Mouse (Mus musculus) embryonic facial prominence, embryonic 12.5 days (tissue): ENCODE measurements around the gene Otud5. TPM values are rescaled to one million over a fixed set of nuclear protein-coding genes. Genes with fewer than 3 reads are reported as not detected.

Experiments used
- ATAC-seq: fragments of 200-750 bp; cut with Nextera tagmentation; 2 replicates; pipeline ENCODE4 v1.8.0; 2017; ENCODE audit not compliant: insufficient number of reproducible peaks, insufficient read depth, low FRiP score, low TSS enrichment
- H3K27ac ChIP-seq: fragments of 300-500 bp; sonication (generic); 2 replicates; pipeline ENCODE4 v1.5.1; 2016; ENCODE audit warnings: mild to moderate bottlenecking
- H3K27me3 ChIP-seq: fragments of 300-500 bp; sonication (generic); 2 replicates; pipeline ENCODE4 v1.6.1; 2016; ENCODE audit warnings: mild to moderate bottlenecking, moderate library complexity
- H3K36me3 ChIP-seq: fragments of 300-500 bp; sonication (generic); 2 replicates; pipeline ENCODE4 v1.6.1; 2016; ENCODE audit warnings: mild to moderate bottlenecking
- H3K4me1 ChIP-seq: fragments of 300-500 bp; sonication (generic); 2 replicates; pipeline ENCODE4 v1.6.1; 2016
- H3K4me2 ChIP-seq: fragments of 300-500 bp; sonication (generic); replicated peaks from 2 replicates; pipeline ENCODE4 v1.6.1; 2016; ENCODE audit warnings: mild to moderate bottlenecking, moderate library complexity
- H3K4me3 ChIP-seq: fragments of 300-500 bp; sonication (generic); 2 replicates; pipeline ENCODE4 v1.5.1; 2016; ENCODE audit warnings: mild to moderate bottlenecking
- H3K9ac ChIP-seq: fragments of 300-500 bp; sonication (generic); 2 replicates; pipeline ENCODE4 v1.6.1; 2016; ENCODE audit warnings: mild to moderate bottlenecking, moderate library complexity
- H3K9me3 ChIP-seq: fragments of 300-500 bp; sonication (generic); 2 replicates; pipeline ENCODE4 v1.6.1; 2016; ENCODE audit warnings: mild to moderate bottlenecking, moderate library complexity
- WGBS: fragments of 180-500 bp; shearing (Covaris S2); methylation state at CpG from one replicate; pipeline ENCODE4 v1.1.7; 2016; 5-methylcytosine and 5-hydroxymethylcytosine counted together
- polyA plus RNA-seq: library from polyadenylated mRNA; unstranded; fragments of >200 nt; fragmentation: Nextera tagmentation; extraction: Ambion mirVana; gene quantifications from 2 replicates; pipeline ENCODE4 v1.2.1, GENCODE M21; 2016

Otud5 gene
- polyA plus RNA-seq, 1 experiment from 2014 or later = 70.2 TPM

- H3K4me3 ChIP-seq = no peak overlapping the region
- no peak overlapping the region for H3K4me2 ChIP-seq
- H3K9ac ChIP-seq = no peak overlapping the region
- H3K27me3 ChIP-seq = no peaks in the 10 kb centered on the region
- H3K9me3 ChIP-seq = no peaks in the 10 kb centered on the region
- no peak overlapping the region for H3K27ac ChIP-seq
- WGBS = 42% methylated on average over 2 of the region's 2 CpGs
- no peaks in the 10 kb centered on the region for H3K4me1 ChIP-seq
- no peak for ATAC-seq
- H3K36me3 ChIP-seq = peaks cover 4% of the 10 kb centered on the region; the same call in 1 of the 2 replicates
These were observed 13.4 kb downstream of the Otud5 start for GRCm38 (mm10) chrX:7854578-7854977.

GRCm38 (mm10) chrX:7859191-7859753, 18.1 kb downstream of the Otud5 start:
- ATAC-seq = no peak
- no peak overlapping the region for H3K4me3 ChIP-seq
- no peak overlapping the region for H3K27ac ChIP-seq
- no peak overlapping the region for H3K4me2 ChIP-seq
- H3K9me3 ChIP-seq = no peaks in the 10 kb centered on the region
- H3K4me1 ChIP-seq = no peaks in the 10 kb centered on the region
- peaks cover 4% of the 10 kb centered on the region; the same call in 1 of the 2 replicates for H3K36me3 ChIP-seq
- WGBS = 91% methylated on average over 3 of the region's 3 CpGs
- H3K9ac ChIP-seq = no peak overlapping the region
- no peaks in the 10 kb centered on the region for H3K27me3 ChIP-seq

GRCm38 (mm10) chrX:7863181-7863580, 22.0 kb downstream of the Otud5 start:
- no peak overlapping the region for H3K4me3 ChIP-seq
- no peaks in the 10 kb centered on the region for H3K27me3 ChIP-seq
- ATAC-seq = no peak
- H3K4me1 ChIP-seq = no peaks in the 10 kb centered on the region
- peaks cover 11% of the 10 kb centered on the region for H3K36me3 ChIP-seq
- H3K9ac ChIP-seq = no peak overlapping the region
- WGBS = 81% methylated on average over 1 of the region's 1 CpGs
- H3K9me3 ChIP-seq = no peaks in the 10 kb centered on the region
- H3K4me2 ChIP-seq = no peak overlapping the region
- H3K27ac ChIP-seq = no peak overlapping the region

GRCm38 (mm10) chrX:7864551-7864950, 23.4 kb downstream of the Otud5 start:
- peaks cover 8% of the 10 kb centered on the region; the same call in 1 of the 2 replicates for H3K36me3 ChIP-seq
- no peaks in the 10 kb centered on the region for H3K4me1 ChIP-seq
- H3K4me2 ChIP-seq = no peak overlapping the region
- H3K4me3 ChIP-seq = no peak overlapping the region
- 73% methylated on average over 3 of the region's 3 CpGs for WGBS
- no peak for ATAC-seq
- no peaks in the 10 kb centered on the region for H3K9me3 ChIP-seq
- no peaks in the 10 kb centered on the region for H3K27me3 ChIP-seq
- H3K9ac ChIP-seq = no peak overlapping the region
- no peak overlapping the region for H3K27ac ChIP-seq

GRCm38 (mm10) chrX:7865343-7865742, 24.2 kb downstream of the Otud5 start:
- H3K9me3 ChIP-seq = no peaks in the 10 kb centered on the region
- H3K27ac ChIP-seq = no peak overlapping the region
- no peak overlapping the region for H3K4me3 ChIP-seq
- H3K27me3 ChIP-seq = no peaks in the 10 kb centered on the region
- H3K4me1 ChIP-seq = no peaks in the 10 kb centered on the region
- H3K4me2 ChIP-seq = no peak overlapping the region
- WGBS = 75% methylated on average over 2 of the region's 2 CpGs
- ATAC-seq = no peak
- peaks cover 7% of the 10 kb centered on the region; the same call in 1 of the 2 replicates for H3K36me3 ChIP-seq
- no peak overlapping the region for H3K9ac ChIP-seq

DNA sequence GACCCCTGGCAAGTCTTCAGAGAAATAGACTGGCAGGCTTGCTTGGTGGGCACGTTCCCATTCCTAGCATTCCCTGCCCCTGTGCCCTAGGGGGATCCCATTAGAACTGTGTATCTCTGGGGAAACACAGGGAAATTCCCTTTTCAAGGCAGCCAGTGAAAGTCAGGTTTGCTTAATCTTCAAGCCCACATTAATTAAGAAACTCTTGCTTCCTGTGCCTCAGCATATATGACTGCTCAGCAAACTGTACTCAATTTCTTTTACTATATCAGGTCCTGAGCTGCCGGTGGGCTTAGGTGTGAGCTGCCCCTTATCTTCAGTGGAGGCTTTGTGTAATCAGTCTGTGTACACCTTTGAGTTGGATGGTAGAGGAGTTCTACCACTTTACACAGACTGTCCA, 24.6 kb downstream of the Otud5 start:
- Histone ChIP-seq H3K27me3 (no peaks in the 10 kb centered on the region), H3K9me3 (no peaks in the 10 kb centered on the region), H3K27ac (no peak overlapping the region), H3K4me2 (no peak overlapping the region), H3K4me1 (no peaks in the 10 kb centered on the region), H3K9ac (no peak overlapping the region), H3K36me3 (peaks cover 7% of the 10 kb centered on the region; the same call in 1 of the 2 replicates), H3K4me3 (no peak overlapping the region)
- no peak for ATAC-seq
- WGBS = 67% methylated on average over 2 of the region's 2 CpGs

DNA sequence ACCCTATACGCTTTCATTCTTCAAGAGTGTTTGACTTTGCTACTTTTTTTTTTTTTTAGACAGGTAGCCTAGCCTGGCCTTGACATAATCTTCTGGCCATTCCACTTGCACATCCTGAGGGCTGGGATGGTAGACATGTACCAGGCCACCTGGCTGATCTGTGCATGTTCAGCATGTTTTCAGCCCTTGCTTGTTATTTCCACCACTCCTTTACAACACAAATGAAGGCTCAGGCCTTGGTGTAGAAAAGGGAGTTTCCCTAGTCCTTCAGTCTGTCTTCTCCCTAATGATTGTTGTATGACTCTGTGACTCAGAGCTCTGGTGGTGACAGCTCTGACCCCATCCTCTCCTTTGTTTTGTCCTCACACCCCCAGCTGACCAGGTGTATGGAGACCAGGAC, 26.0 kb downstream of the Otud5 start:
- 100% methylated on average over 1 of the region's 1 CpGs for WGBS
- no peak overlapping the region for H3K4me2 ChIP-seq
- no peaks in the 10 kb centered on the region for H3K4me1 ChIP-seq
- ATAC-seq = no peak
- no peak overlapping the region for H3K4me3 ChIP-seq
- H3K36me3 ChIP-seq = peaks cover 13% of the 10 kb centered on the region
- H3K9me3 ChIP-seq = no peaks in the 10 kb centered on the region
- H3K27me3 ChIP-seq = no peaks in the 10 kb centered on the region
- H3K9ac ChIP-seq = no peak overlapping the region
- no peak overlapping the region for H3K27ac ChIP-seq

GRCm38 (mm10) chrX:7868506-7868905, 27.3 kb downstream of the Otud5 start:
- peaks cover 24% of the 10 kb centered on the region for H3K36me3 ChIP-seq
- no peak for ATAC-seq
- H3K9ac ChIP-seq = no peak overlapping the region
- WGBS = 41% methylated on average over 2 of the region's 2 CpGs
- no peaks in the 10 kb centered on the region for H3K27me3 ChIP-seq
- H3K4me3 ChIP-seq = no peak overlapping the region
- H3K4me1 ChIP-seq = no peaks in the 10 kb centered on the region
- no peaks in the 10 kb centered on the region for H3K9me3 ChIP-seq
- H3K4me2 ChIP-seq = no peak overlapping the region
- H3K27ac ChIP-seq = no peak overlapping the region

GRCm38 (mm10) chrX:7869826-7870225, 28.7 kb downstream of the Otud5 start:
- no peaks in the 10 kb centered on the region for H3K9me3 ChIP-seq
- WGBS = 53% methylated on average over 3 of the region's 3 CpGs
- no peaks in the 10 kb centered on the region for H3K4me1 ChIP-seq
- H3K27ac ChIP-seq = no peak overlapping the region
- peaks cover 26% of the 10 kb centered on the region for H3K36me3 ChIP-seq
- H3K4me2 ChIP-seq = no peak overlapping the region
- no peaks in the 10 kb centered on the region for H3K27me3 ChIP-seq
- no peak overlapping the region for H3K4me3 ChIP-seq
- no peak overlapping the region for H3K9ac ChIP-seq
- ATAC-seq = no peak

DNA sequence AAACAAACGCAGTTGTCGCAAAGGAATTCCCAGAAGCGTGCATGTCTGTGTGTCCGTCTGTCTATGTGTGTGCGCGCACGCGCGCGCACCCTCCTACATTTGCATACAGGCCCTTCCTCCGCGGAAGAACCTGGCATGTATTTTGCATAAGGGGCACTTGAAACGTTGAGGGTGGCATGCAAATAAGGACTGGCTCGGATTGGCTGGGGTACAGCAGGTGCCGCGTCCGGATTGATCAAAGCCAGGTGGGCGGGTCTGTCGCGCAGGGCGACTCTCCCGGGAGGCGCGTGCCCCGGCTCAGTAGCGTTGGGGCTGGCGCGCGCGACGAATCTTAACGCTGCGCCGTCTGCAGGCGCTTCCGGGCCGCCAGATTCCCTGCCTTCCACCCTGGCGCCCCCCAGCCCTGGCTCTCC, 36.8 kb downstream of the Otud5 start, which contains the start of gene Pim2:
Gene Pim2, plus strand, starts transcription at position 256 of the 413 bp plus-strand sequence.
- Histone ChIP-seq H3K4me3 (peak within 1 kb of the TSS; percentile 46), H3K9ac (peak within 1 kb of the TSS; percentile 27; the same call in 1 of the 2 replicates), H3K27me3 (no peaks in the 10 kb centered on the region), H3K4me2 (peak within 1 kb of the TSS; percentile 76), H3K4me1 (no peaks in the 10 kb centered on the region), H3K9me3 (no peaks in the 10 kb centered on the region), H3K36me3 (peaks cover 7% of the 10 kb centered on the region), H3K27ac (no peak within 1 kb of the TSS)
- ATAC-seq = peak; percentile 84
- 17% methylated on average over 33 of the region's 38 CpGs for WGBS

- H3K9ac ChIP-seq = peak overlapping the region; percentile 27; the same call in 1 of the 2 replicates
- 34% methylated on average over 21 of the region's 21 CpGs for WGBS
- ATAC-seq = no peak
- peaks cover 2% of the 10 kb centered on the region; the same call in 1 of the 2 replicates for H3K36me3 ChIP-seq
- H3K4me1 ChIP-seq = no peaks in the 10 kb centered on the region
- H3K4me2 ChIP-seq = peak overlapping the region; percentile 76
- H3K9me3 ChIP-seq = no peaks in the 10 kb centered on the region
- no peaks in the 10 kb centered on the region for H3K27me3 ChIP-seq
- H3K27ac ChIP-seq = no peak overlapping the region
- peak overlapping the region; percentile 46 for H3K4me3 ChIP-seq
These were observed 37.3 kb downstream of the Otud5 start for GRCm38 (mm10) chrX:7878495-7878894.

DNA sequence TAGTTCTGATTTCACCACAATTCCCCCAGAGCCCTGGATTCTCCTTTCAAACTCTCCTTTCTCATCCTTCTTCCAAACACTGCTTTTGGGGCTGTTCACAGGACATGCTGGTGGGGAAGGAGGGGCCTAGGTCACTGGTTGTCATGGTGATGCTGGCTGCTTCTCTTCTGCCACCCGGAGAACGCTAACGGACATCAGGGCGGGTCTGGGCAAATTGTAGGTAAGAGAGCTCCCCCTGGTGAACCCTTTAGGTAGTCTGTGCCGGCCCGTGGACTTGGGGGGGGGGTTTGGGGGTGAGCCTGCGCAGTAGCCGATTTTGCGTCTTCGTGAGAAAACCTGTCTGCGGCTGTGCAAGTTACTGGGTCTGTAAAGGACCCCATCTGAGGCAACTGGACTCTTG, 38.7 kb downstream of the Otud5 start:
- WGBS = 15% methylated on average over 11 of the region's 11 CpGs
- H3K36me3 ChIP-seq = no peaks in the 10 kb centered on the region
- no peak overlapping the region for H3K4me3 ChIP-seq
- peak overlapping the region; percentile 28 for H3K4me2 ChIP-seq
- ATAC-seq = no peak
- H3K9ac ChIP-seq = no peak overlapping the region
- H3K27ac ChIP-seq = no peak overlapping the region
- no peaks in the 10 kb centered on the region for H3K27me3 ChIP-seq
- no peaks in the 10 kb centered on the region for H3K9me3 ChIP-seq
- peaks cover 1% of the 10 kb centered on the region; the same call in 1 of the 2 replicates for H3K4me1 ChIP-seq
